Mouse (Mus musculus) CD4-positive naive resting alpha-beta T cell, adult 76 days (primary cell): ENCODE measurements around the gene Plac9b. TPM values are rescaled to one million over a fixed set of nuclear protein-coding genes. Genes with fewer than 3 reads are reported as not detected.

Source experiments
- total RNA-seq: library from RNA; stranded (reverse); gene quantifications from one replicate; pipeline ENCODE4 v1.2.4, GENCODE M21; 2023

Gene Plac9b
- total RNA-seq, result not detected

GRCm38 (mm10) chr14:26182380-26182779 lies at the start of gene Plac9b:
Gene Plac9b, minus strand, starts transcription at chr14:26182480.

GRCm38 (mm10) chr14:26206926-26207247 lies 24.6 kb upstream of the Plac9b start, which contains the start of gene Tmem254b:
Gene Tmem254b, minus strand, starts transcription at chr14:26207041.

DNA sequence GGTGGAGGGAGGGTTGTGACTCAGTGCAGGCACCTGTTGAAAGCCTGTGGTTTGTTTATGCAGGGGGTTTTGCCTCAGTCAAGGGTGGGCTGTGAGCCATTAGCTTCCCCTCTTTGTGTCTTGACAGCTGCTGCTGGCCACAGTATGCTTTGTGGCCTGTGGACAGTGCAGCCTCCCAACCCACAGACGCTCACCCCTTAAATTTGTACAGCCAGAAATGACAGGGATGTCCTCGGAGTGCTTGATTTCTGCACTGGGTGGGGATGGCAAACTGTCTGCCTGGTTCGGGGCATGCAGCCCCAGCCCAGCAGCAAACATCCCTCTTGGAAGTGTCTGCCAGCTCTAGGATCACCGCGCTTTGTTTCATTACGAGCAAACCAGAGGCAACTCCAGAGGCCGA lies 64.1 kb downstream of the Plac9b start, which contains the start of gene Duxbl2:
Gene Duxbl2 (plus strand): TSS at position 200 of the 400 bp plus-strand sequence.

Other genes with a start within 250 kb of the Plac9b start
- gene Cphx1, start 244.2 kb downstream of the Plac9b start, total RNA-seq, result not detected
- 0.50 TPM for gene Duxbl1, start 203.9 kb downstream of the Plac9b start, total RNA-seq
- not detected for gene Gm9780, start 139.8 kb downstream of the Plac9b start, total RNA-seq
- 21.1 TPM for gene Tmem254c, start 115.1 kb downstream of the Plac9b start, total RNA-seq
- not detected for gene Cphx2, start 101.0 kb downstream of the Plac9b start, total RNA-seq
- not detected for gene Cphx3, start 100.2 kb downstream of the Plac9b start, total RNA-seq
- not detected for gene Duxbl2, start 64.1 kb downstream of the Plac9b start, total RNA-seq
- gene Tmem254b, start 24.6 kb upstream of the Plac9b start, total RNA-seq, result 3.8 TPM
- not detected for gene Duxbl3, start 75.5 kb upstream of the Plac9b start, total RNA-seq